Mouse (Mus musculus): ENCODE data around the gene Cep19. TPM values are rescaled to one million over a fixed set of nuclear protein-coding genes. Genes with fewer than 3 reads are reported as not detected.
"Not testable (repeated sequence)": the region's sequence is repeated elsewhere in the genome, so short reads cannot be mapped to it uniquely, and the experiment has no call there.

Gene Cep19
- total RNA-seq, 2 experiments from 2014 or later, result 65.2 to 67.7 TPM

GRCm38 (mm10) chr16:32078408-32078990 lies 21.1 kb upstream of the Cep19 start:
- Histone ChIP-seq H3K4me3 (peak overlapping the region; percentile 58), H3K27ac (peak overlapping the region; percentile 93)
- TF ChIP-seq CTCF (IDR thresholded peaks at IDR 0.05), result no peak
- intact Hi-C loops (cut with DNase I), result no loop called here
- DNase-seq (ENCODE audit: extremely low spot score in 1 of 2, low spot score in 2 of 2), result no peak

GRCm38 (mm10) chr16:32078991-32079511 lies 20.5 kb upstream of the Cep19 start, which contains the start of gene Pak2:
Gene Pak2 (minus strand): TSS chr16:32079342.
- TF ChIP-seq CTCF (IDR thresholded peaks at IDR 0.05), result no peak
- Histone ChIP-seq H3K27ac (peak within 1 kb of the TSS; percentile 93), H3K4me3 (peak within 1 kb of the TSS; percentile 58)
- intact Hi-C loops (cut with DNase I), result no loop called here
- DNase-seq (ENCODE audit: extremely low spot score in 1 of 2, low spot score in 2 of 2), result peak; percentile 79 to 80

- TF ChIP-seq CTCF (IDR thresholded peaks at IDR 0.05), result no peak
- H3K4me3 ChIP-seq, result no peak overlapping the region
- DNase-seq (ENCODE audit: extremely low spot score in 1 of 2, low spot score in 2 of 2), result no peak
- intact Hi-C loops (cut with DNase I), result no loop called here
- no peak overlapping the region for H3K27ac ChIP-seq
Measured at GRCm38 (mm10) chr16:32087629-32088443, 11.8 kb upstream of the Cep19 start.

GRCm38 (mm10) chr16:32091466-32091865 lies 8.1 kb upstream of the Cep19 start:
- intact Hi-C loops (cut with DNase I), result no loop called here
- DNase-seq (ENCODE audit: extremely low spot score in 1 of 2, low spot score in 2 of 2), result no peak
- H3K27ac ChIP-seq, result no peak overlapping the region
- H3K4me3 ChIP-seq, result no peak overlapping the region
- TF ChIP-seq CTCF (IDR thresholded peaks at IDR 0.05), result no peak

- intact Hi-C loops (cut with DNase I), result not testable (repeated sequence)
Measured at GRCm38 (mm10) chr16:32097757-32098156, 1.8 kb upstream of the Cep19 start.

GRCm38 (mm10) chr16:32098897-32099637 lies 533 bp upstream of the Cep19 start:
- DNase-seq (ENCODE audit: extremely low spot score in 1 of 2, low spot score in 2 of 2), result no peak
- Histone ChIP-seq H3K4me3 (peak overlapping the region; percentile 94), H3K27ac (peak overlapping the region; percentile 93)
- no peak for TF ChIP-seq CTCF (IDR thresholded peaks at IDR 0.05)
- intact Hi-C loops (cut with DNase I), result no loop called here

More at GRCm38 (mm10) chr16:32097757-32098156, 1.8 kb upstream of the Cep19 start:
- not testable (repeated sequence) for H3K4me3 ChIP-seq; DNase-seq (ENCODE audit: extremely low spot score in 1 of 2, low spot score in 2 of 2); H3K27ac ChIP-seq

- intact Hi-C loops (cut with DNase I), result no loop called here
- TF ChIP-seq CTCF (IDR thresholded peaks at IDR 0.05), result no peak
- no peak overlapping the region for H3K4me3 ChIP-seq
- no peak for DNase-seq (ENCODE audit: extremely low spot score in 1 of 2, low spot score in 2 of 2)
- H3K27ac ChIP-seq, result no peak overlapping the region
Measured at GRCm38 (mm10) chr16:32102295-32102694, 2.7 kb downstream of the Cep19 start.

- no peak overlapping the region for H3K27ac ChIP-seq
- peak; percentile 45 for TF ChIP-seq CTCF (IDR thresholded peaks at IDR 0.05)
- no peak for DNase-seq (ENCODE audit: extremely low spot score in 1 of 2, low spot score in 2 of 2)
- no peak overlapping the region for H3K4me3 ChIP-seq
- intact Hi-C loops (cut with DNase I), result no loop called here
Measured at GRCm38 (mm10) chr16:32105698-32106097, 6.1 kb downstream of the Cep19 start.

- intact Hi-C loops (cut with DNase I), result no loop called here
- TF ChIP-seq CTCF (IDR thresholded peaks at IDR 0.05), result no peak
- Histone ChIP-seq H3K4me3 (no peak overlapping the region), H3K27ac (no peak overlapping the region)
- DNase-seq (ENCODE audit: extremely low spot score in 1 of 2, low spot score in 2 of 2), result no peak
Measured at GRCm38 (mm10) chr16:32107342-32108045, 7.9 kb downstream of the Cep19 start.

- Histone ChIP-seq H3K4me3 (no peak overlapping the region), H3K27ac (no peak overlapping the region)
- no peak for DNase-seq (ENCODE audit: extremely low spot score in 1 of 2, low spot score in 2 of 2)
- intact Hi-C loops (cut with DNase I), result no loop called here
- TF ChIP-seq CTCF (IDR thresholded peaks at IDR 0.05), result no peak
Measured at GRCm38 (mm10) chr16:32108170-32108569, 8.6 kb downstream of the Cep19 start.

GRCm38 (mm10) chr16:32108578-32108977 lies 9.0 kb downstream of the Cep19 start:
- TF ChIP-seq CTCF (IDR thresholded peaks at IDR 0.05), result no peak
- no peak for DNase-seq (ENCODE audit: extremely low spot score in 1 of 2, low spot score in 2 of 2)
- intact Hi-C loops (cut with DNase I), result no loop called here
- no peak overlapping the region for H3K4me3 ChIP-seq
- no peak overlapping the region for H3K27ac ChIP-seq
